Mouse (Mus musculus): ENCODE measurements around the gene Fam168a. TPM values are rescaled to one million over a fixed set of nuclear protein-coding genes. Genes with fewer than 3 reads are reported as not detected.

Fam168a gene
- polyA plus RNA-seq, 1 experiment from 2014 or later: 27.8 TPM

DNA sequence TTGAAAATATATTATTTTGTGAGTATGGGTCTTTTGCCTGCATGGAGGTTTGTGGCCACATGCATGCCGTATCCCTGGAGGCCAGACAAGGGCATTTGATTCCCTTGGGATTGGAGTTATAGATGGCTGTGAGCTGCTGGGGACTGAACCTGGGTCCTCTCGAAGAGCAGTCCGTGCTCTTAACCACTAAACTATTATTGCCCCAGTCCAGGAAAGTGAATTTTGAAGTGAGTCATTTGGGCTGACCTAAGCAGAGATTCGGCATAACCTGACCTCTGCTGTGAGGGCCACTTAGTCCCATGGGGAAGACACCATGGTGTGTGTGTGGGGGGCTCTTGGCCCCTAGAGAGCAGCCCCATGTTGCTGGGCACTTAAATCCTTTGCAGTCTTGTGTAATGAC is 164.9 kb downstream of the Fam168a start:
- Histone ChIP-seq H3K36me3 (peaks cover 55% of the 10 kb centered on the region), H3K9ac (no peak overlapping the region), H3K9me3 (no peaks in the 10 kb centered on the region), H3K4me1 (peaks cover 51% of the 10 kb centered on the region), H3K4me2 (no peak overlapping the region), H3K27me3 (replicated peaks) (no peaks in the 10 kb centered on the region), H3K27ac (replicated peaks) (no peak overlapping the region), H3K4me3 (no peak overlapping the region)
- 83% methylated on average over 4 of the region's 4 CpGs for WGBS
- no peak for ATAC-seq (ENCODE audit: extremely low read depth, insufficient number of reproducible peaks, low FRiP score, low TSS enrichment)

DNA sequence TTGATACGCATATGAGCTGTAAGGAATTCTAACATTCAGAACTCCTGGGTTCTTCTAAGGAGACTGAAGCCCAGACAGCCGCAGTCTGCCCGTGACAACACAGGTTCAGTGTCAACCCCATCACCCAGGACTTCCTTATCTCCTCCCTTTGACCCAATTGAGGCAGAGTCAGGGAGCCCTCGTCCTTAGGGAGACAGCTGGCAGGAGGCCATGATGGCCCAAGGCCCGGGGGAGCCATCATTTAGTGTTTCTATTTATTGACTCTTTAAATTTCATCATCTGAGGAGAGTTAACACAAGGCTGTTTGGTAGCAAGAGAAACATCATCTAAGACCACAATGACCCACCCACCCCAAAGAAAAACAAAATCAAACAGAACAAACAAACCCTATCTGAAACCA is 165.5 kb downstream of the Fam168a start:
- H3K4me3 ChIP-seq: no peak overlapping the region
- peaks cover 60% of the 10 kb centered on the region for H3K36me3 ChIP-seq
- peaks cover 51% of the 10 kb centered on the region for H3K4me1 ChIP-seq

DNA sequence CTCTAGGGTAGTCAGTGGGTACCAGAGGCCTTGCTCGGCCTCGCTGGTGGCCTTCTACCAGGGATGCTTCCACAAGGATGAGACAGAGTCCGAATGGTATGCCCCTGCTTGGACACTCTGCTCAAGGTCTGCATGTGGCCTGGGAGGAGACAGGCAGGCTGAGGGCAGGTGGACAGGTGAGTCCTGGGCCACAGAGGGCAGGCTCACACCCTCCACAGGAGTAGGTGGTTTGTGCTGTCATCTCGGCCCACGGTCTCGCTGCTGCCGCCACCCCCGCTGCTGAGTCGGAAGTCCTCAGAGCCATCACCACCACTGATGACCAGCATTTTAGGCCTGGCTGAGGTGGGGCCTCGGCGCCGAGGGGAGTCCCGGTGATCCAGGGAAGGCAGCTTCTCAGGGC is 166.8 kb downstream of the Fam168a start:
- no peaks in the 10 kb centered on the region for H3K27me3 ChIP-seq (replicated peaks)
- H3K4me1 ChIP-seq: peaks cover 51% of the 10 kb centered on the region
- H3K9me3 ChIP-seq: no peaks in the 10 kb centered on the region
- H3K27ac ChIP-seq (replicated peaks): no peak overlapping the region
- WGBS: 90% methylated on average over 13 of the region's 13 CpGs
- H3K4me2 ChIP-seq: no peak overlapping the region
- no peak overlapping the region for H3K9ac ChIP-seq
- no peak overlapping the region for H3K4me3 ChIP-seq
- H3K36me3 ChIP-seq: peaks cover 74% of the 10 kb centered on the region
- no peak for ATAC-seq (ENCODE audit: extremely low read depth, insufficient number of reproducible peaks, low FRiP score, low TSS enrichment)

More for the DNA sequence above, 165.5 kb downstream of the Fam168a start:
- Histone ChIP-seq H3K27me3 (replicated peaks) (no peaks in the 10 kb centered on the region), H3K9me3 (no peaks in the 10 kb centered on the region), H3K4me2 (no peak overlapping the region), H3K27ac (replicated peaks) (no peak overlapping the region), H3K9ac (no peak overlapping the region)
- 56% methylated on average over 5 of the region's 5 CpGs for WGBS
- no peak for ATAC-seq (ENCODE audit: extremely low read depth, insufficient number of reproducible peaks, low FRiP score, low TSS enrichment)

DNA sequence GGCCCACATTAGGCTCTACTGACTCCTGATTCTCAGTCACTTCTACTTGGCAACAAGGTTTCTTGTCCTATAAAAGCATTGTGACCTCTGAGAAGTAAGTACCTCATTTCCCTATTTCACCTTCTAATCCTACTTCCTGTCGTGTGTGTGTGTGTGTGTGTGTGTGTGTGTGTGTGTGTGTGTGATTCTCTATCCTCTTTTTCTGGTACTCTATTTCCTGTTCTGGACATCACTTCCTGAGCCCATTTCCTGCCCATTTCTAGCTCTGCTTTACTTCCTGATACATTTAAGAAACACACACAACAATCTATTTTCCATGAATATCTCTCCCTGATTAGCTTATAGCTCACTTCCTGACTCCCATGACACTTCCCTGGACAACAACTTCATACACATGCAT is 169.4 kb downstream of the Fam168a start:
- no peak for ATAC-seq (ENCODE audit: extremely low read depth, insufficient number of reproducible peaks, low FRiP score, low TSS enrichment)
- H3K27me3 ChIP-seq (replicated peaks): no peaks in the 10 kb centered on the region
- no peak overlapping the region for H3K4me3 ChIP-seq
- peaks cover 29% of the 10 kb centered on the region for H3K4me1 ChIP-seq
- H3K36me3 ChIP-seq: peaks cover 98% of the 10 kb centered on the region
- H3K9me3 ChIP-seq: no peaks in the 10 kb centered on the region
- no peak overlapping the region for H3K4me2 ChIP-seq
- peak overlapping the region; percentile 68 for H3K27ac ChIP-seq (replicated peaks)
- H3K9ac ChIP-seq: no peak overlapping the region
- 76% methylated on average over 1 of the region's 1 CpGs for WGBS

DNA sequence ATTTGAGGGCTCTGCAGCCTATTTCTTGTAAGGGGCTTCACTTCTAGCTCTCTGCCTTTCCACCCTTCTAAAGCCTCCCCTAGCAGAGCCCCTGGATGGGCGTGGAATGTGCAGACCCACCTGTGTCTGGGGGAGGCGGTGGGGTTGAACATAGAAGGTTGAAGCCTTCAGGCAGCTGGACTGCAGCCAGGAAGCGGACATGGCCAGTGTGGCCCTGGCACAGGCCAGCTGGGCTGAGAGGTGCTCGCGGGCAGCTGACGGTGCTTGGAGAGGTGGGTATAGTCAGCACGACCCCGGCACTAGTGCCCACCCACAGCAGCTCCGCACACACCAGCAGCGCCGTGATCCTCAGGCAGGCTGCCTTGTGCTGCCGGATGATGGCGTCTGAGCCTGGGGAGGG is 169.9 kb downstream of the Fam168a start:
- WGBS: 76% methylated on average over 13 of the region's 13 CpGs
- H3K27ac ChIP-seq (replicated peaks): peak overlapping the region; percentile 68
- no peak for ATAC-seq (ENCODE audit: extremely low read depth, insufficient number of reproducible peaks, low FRiP score, low TSS enrichment)
- H3K4me3 ChIP-seq: no peak overlapping the region
- H3K27me3 ChIP-seq (replicated peaks): no peaks in the 10 kb centered on the region
- H3K9me3 ChIP-seq: no peaks in the 10 kb centered on the region
- H3K36me3 ChIP-seq: peaks cover 98% of the 10 kb centered on the region
- H3K4me2 ChIP-seq: no peak overlapping the region
- peaks cover 26% of the 10 kb centered on the region for H3K4me1 ChIP-seq
- no peak overlapping the region for H3K9ac ChIP-seq

DNA sequence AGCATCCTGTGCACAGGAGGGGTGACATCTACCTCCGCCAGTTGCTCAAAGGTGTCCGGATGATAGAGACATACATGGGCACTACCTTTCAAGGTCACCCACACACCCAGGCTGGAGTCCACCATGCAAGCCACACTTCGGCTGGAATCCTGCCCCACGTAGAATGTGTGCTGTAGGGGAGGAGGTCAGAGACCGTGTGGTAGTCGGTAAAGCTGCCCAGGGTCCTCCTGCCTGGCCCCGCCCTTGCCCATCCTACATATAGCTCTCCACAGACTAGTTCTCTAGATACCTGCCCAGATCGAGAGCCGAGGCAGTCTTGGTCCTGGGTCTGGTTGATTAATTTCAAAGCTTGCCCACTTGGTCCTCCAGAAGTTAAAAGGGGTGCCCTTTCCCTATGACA is 170.3 kb downstream of the Fam168a start:
- WGBS: 81% methylated on average over 9 of the region's 9 CpGs
- Histone ChIP-seq H3K27ac (replicated peaks) (peak overlapping the region; percentile 68; the same call in 1 of the 2 replicates), H3K4me3 (no peak overlapping the region), H3K9me3 (no peaks in the 10 kb centered on the region), H3K4me2 (no peak overlapping the region), H3K9ac (no peak overlapping the region), H3K36me3 (peaks cover 98% of the 10 kb centered on the region), H3K27me3 (replicated peaks) (no peaks in the 10 kb centered on the region), H3K4me1 (peaks cover 26% of the 10 kb centered on the region)
- ATAC-seq (ENCODE audit: extremely low read depth, insufficient number of reproducible peaks, low FRiP score, low TSS enrichment): no peak

DNA sequence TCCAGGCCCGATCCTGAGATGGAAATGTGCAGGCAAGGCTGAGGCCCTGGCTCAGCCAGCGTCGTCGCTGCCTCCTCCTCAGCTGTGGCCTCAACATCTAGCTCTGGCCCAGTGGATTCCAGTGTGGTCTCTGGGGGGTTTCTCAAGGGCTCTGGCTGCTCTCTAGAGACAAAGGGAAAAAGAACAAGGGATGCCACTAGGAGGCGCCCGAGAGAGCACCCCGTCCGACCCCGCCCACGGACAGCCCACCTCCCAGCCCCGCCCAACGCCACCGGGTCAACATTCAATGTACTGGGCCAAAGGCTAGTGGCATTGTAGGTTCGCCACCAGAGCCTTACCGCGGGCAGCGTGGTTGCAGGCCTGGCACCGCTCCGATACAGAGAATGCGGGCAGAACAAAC is 173.2 kb downstream of the Fam168a start:
- Histone ChIP-seq H3K4me1 (peaks cover 12% of the 10 kb centered on the region), H3K27me3 (replicated peaks) (no peaks in the 10 kb centered on the region), H3K9ac (no peak overlapping the region), H3K4me3 (no peak overlapping the region), H3K9me3 (no peaks in the 10 kb centered on the region), H3K4me2 (no peak overlapping the region), H3K27ac (replicated peaks) (no peak overlapping the region), H3K36me3 (peaks cover 99% of the 10 kb centered on the region)
- WGBS: 24% methylated on average over 20 of the region's 20 CpGs
- no peak for ATAC-seq (ENCODE audit: extremely low read depth, insufficient number of reproducible peaks, low FRiP score, low TSS enrichment)

DNA sequence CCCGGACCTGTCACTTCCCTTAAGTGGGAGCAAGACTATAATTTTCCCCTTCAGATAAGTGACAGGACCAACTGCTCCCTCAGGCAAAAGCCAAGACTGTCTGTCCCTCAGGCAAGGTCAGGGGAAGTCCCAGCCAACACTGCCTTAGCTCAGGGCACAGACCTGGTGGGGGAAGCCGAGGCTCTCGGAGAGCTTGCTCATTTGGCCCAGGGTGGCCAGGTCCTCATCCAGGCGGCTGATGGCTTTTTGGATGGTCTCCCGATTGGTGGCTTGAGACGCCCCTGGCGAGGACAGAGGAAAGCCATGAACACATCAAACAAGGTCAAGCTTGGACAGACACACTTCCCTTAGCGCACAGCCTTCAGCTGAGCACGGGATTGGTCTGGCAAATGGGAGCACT is 175.1 kb downstream of the Fam168a start:
- ATAC-seq (ENCODE audit: extremely low read depth, insufficient number of reproducible peaks, low FRiP score, low TSS enrichment): no peak
- H3K36me3 ChIP-seq: peaks cover 95% of the 10 kb centered on the region
- H3K27ac ChIP-seq (replicated peaks): no peak overlapping the region
- no peak overlapping the region for H3K4me3 ChIP-seq
- no peak overlapping the region for H3K9ac ChIP-seq
- no peaks in the 10 kb centered on the region for H3K27me3 ChIP-seq (replicated peaks)
- H3K9me3 ChIP-seq: no peaks in the 10 kb centered on the region
- H3K4me1 ChIP-seq: peaks cover 1% of the 10 kb centered on the region
- H3K4me2 ChIP-seq: no peak overlapping the region
- 78% methylated on average over 9 of the region's 9 CpGs for WGBS

DNA sequence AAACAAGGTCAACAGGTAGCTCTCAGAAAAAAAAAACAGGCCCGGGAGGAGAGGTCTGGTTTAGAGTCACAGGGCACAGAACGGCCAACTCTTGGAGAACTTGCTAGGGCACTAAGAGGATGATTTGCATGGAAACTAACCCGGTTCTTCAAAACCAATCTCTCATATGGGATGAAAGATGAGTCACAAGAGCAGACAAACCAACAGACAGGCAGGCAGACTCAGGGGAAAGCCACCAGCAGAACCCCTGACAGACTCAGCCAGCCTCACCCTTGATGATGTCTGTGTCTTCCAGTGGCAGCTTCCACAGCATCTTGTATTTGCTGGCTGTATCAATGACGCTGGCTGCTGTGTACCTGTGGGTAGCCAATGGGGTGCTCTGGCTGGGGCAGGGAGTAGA is 175.5 kb downstream of the Fam168a start:
- no peak overlapping the region for H3K4me2 ChIP-seq
- no peaks in the 10 kb centered on the region for H3K27me3 ChIP-seq (replicated peaks)
- no peak overlapping the region for H3K27ac ChIP-seq (replicated peaks)
- no peak overlapping the region for H3K9ac ChIP-seq
- 72% methylated on average over 4 of the region's 4 CpGs for WGBS
- H3K4me3 ChIP-seq: no peak overlapping the region
- H3K9me3 ChIP-seq: no peaks in the 10 kb centered on the region
- H3K4me1 ChIP-seq: no peaks in the 10 kb centered on the region
- ATAC-seq (ENCODE audit: extremely low read depth, insufficient number of reproducible peaks, low FRiP score, low TSS enrichment): no peak
- peaks cover 90% of the 10 kb centered on the region for H3K36me3 ChIP-seq

DNA sequence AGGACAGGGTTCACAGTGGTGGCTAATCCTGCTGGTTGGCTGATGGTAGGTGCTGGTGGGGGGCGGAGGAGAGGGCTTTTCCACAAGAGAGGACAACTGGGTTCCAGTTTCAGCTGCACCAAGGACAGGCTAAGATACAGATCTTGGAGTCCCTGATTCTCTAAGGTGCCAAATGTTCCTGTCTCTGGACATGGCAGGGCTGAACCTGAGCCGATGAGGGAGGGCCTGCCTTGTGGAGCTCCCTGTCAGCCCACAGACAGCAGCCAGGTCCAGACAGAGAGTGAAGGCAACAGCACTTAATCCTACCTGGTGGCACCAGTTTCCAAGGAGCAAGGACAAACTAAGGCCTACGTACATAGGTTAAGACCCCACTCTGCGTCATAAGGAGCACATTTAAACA is 178.0 kb downstream of the Fam168a start:
- Histone ChIP-seq H3K9ac (no peak overlapping the region), H3K4me2 (no peak overlapping the region), H3K4me1 (no peaks in the 10 kb centered on the region), H3K9me3 (no peaks in the 10 kb centered on the region), H3K4me3 (no peak overlapping the region), H3K27me3 (replicated peaks) (no peaks in the 10 kb centered on the region), H3K36me3 (peaks cover 87% of the 10 kb centered on the region), H3K27ac (replicated peaks) (no peak overlapping the region)
- WGBS: 84% methylated on average over 4 of the region's 4 CpGs
- no peak for ATAC-seq (ENCODE audit: extremely low read depth, insufficient number of reproducible peaks, low FRiP score, low TSS enrichment)

DNA sequence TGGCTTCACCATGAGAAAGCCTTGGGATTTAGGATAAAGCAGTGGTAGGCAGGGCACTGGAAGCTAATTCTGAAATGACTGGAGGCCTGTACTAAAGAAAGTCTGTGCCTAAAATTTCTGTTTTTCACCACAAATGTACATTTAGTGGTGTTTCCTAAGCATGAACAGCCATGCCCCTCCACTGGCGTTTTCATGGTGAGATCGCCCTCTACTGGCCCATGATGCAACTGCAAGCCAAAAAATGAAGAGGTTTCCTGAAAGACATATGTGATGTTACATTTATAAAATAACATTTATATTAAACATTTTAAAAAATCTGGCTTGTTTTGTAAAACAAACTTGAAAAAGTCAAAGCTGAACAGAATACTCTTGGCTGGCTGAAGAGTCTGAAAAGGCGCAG is 180.1 kb downstream of the Fam168a start:
- Histone ChIP-seq H3K9ac (no peak overlapping the region), H3K4me3 (no peak overlapping the region), H3K4me1 (no peaks in the 10 kb centered on the region), H3K27ac (replicated peaks) (no peak overlapping the region), H3K36me3 (peaks cover 77% of the 10 kb centered on the region), H3K27me3 (replicated peaks) (no peaks in the 10 kb centered on the region), H3K9me3 (no peaks in the 10 kb centered on the region), H3K4me2 (no peak overlapping the region)
- no peak for ATAC-seq (ENCODE audit: extremely low read depth, insufficient number of reproducible peaks, low FRiP score, low TSS enrichment)
- WGBS: 34% methylated on average over 3 of the region's 3 CpGs

All from heart, embryonic 13.5 days (tissue).